Mouse (Mus musculus) heart, adult 2 months (tissue): ENCODE results near the gene Slc39a11.

Source experiments
- CTCF ChIP-seq: fragments of 200-600 bp; IDR thresholded peaks from 2 replicates; pipeline ENCODE4 v1.8.1; 2022; ENCODE audit warnings: antibody characterized with exemption, mild to moderate bottlenecking, moderate library complexity
- EP300 ChIP-seq: fragments of 200-500 bp; IDR thresholded peaks from 2 replicates; pipeline ENCODE4 v1.6.1; 2011; ENCODE audit warnings: low read depth, low read length, control low read depth; ENCODE audit not compliant: insufficient read depth
- POLR2A ChIP-seq: fragments of 200-500 bp; IDR thresholded peaks from 2 replicates; pipeline ENCODE4 v1.6.1; 2011; ENCODE audit warnings: mild to moderate bottlenecking, low read depth, low read length, control low read depth; ENCODE audit not compliant: insufficient read depth

- TF ChIP-seq CTCF: no peak
- no peak for TF ChIP-seq POLR2A
- no peak for TF ChIP-seq EP300
Observed at GRCm38 (mm10) chr11:113539502-113540209, 110.2 kb downstream of the Slc39a11 start.
